Mouse (Mus musculus): ENCODE results near the gene Rnf7. TPM values are rescaled to one million over a fixed set of nuclear protein-coding genes. Genes with fewer than 3 reads are reported as not detected.
A peak's percentile ranks its signal among the peaks of the same experiment; 100 is the strongest.

Gene Rnf7
- polyA plus RNA-seq, 1 experiment from 2014 or later = 301 TPM

- Histone ChIP-seq H3K27me3 (ENCODE audit: control insufficient read depth, insufficient read depth, low read length) (no peaks in the 10 kb centered on the region), H3K36me3 (replicated peaks; ENCODE audit: control insufficient read depth, insufficient read depth, low read depth, low read length) (no peaks in the 10 kb centered on the region), H3K4me2 (ENCODE audit: low read depth, low read length) (no peak overlapping the region), H3K4me1 (ENCODE audit: control insufficient read depth, insufficient read depth, low read length) (no peaks in the 10 kb centered on the region), H3K27ac (replicated peaks; ENCODE audit: low read depth, low read length) (no peak overlapping the region), H3K9me3 (replicated peaks; ENCODE audit: control insufficient read depth, low read length) (no peaks in the 10 kb centered on the region), H3K4me3 (ENCODE audit: low read depth, low read length) (no peak overlapping the region), H3K9ac (replicated peaks; ENCODE audit: low read length) (no peak overlapping the region)
- ATAC-seq (replicated peaks; ENCODE audit: insufficient number of reproducible peaks, low FRiP score, low TSS enrichment, low read depth) = no peak
- no peak for DNase-seq (ENCODE audit: low spot score)
- WGBS = 40% methylated on average over 1 of the region's 1 CpGs
Measured at GRCm38 (mm10) chr9:96461607-96462006, 16.9 kb downstream of the Rnf7 start.

GRCm38 (mm10) chr9:96460117-96460865, 18.2 kb downstream of the Rnf7 start:
- no peak for DNase-seq (ENCODE audit: low spot score)
- Histone ChIP-seq H3K4me3 (ENCODE audit: low read depth, low read length) (no peak overlapping the region), H3K36me3 (replicated peaks; ENCODE audit: control insufficient read depth, insufficient read depth, low read depth, low read length) (no peaks in the 10 kb centered on the region), H3K4me1 (ENCODE audit: control insufficient read depth, insufficient read depth, low read length) (no peaks in the 10 kb centered on the region), H3K27ac (replicated peaks; ENCODE audit: low read depth, low read length) (no peak overlapping the region), H3K9me3 (replicated peaks; ENCODE audit: control insufficient read depth, low read length) (no peaks in the 10 kb centered on the region), H3K4me2 (ENCODE audit: low read depth, low read length) (no peak overlapping the region), H3K9ac (replicated peaks; ENCODE audit: low read length) (no peak overlapping the region), H3K27me3 (ENCODE audit: control insufficient read depth, insufficient read depth, low read length) (no peaks in the 10 kb centered on the region)
- 77% methylated on average over 10 of the region's 10 CpGs for WGBS
- no peak for ATAC-seq (replicated peaks; ENCODE audit: insufficient number of reproducible peaks, low FRiP score, low TSS enrichment, low read depth)

GRCm38 (mm10) chr9:96455618-96456017, 22.9 kb downstream of the Rnf7 start:
- no peaks in the 10 kb centered on the region for H3K4me1 ChIP-seq (ENCODE audit: control insufficient read depth, insufficient read depth, low read length)
- H3K27me3 ChIP-seq (ENCODE audit: control insufficient read depth, insufficient read depth, low read length) = no peaks in the 10 kb centered on the region
- no peak overlapping the region for H3K4me2 ChIP-seq (ENCODE audit: low read depth, low read length)
- H3K36me3 ChIP-seq (replicated peaks; ENCODE audit: control insufficient read depth, insufficient read depth, low read depth, low read length) = no peaks in the 10 kb centered on the region
- H3K4me3 ChIP-seq (ENCODE audit: low read depth, low read length) = no peak overlapping the region
- DNase-seq (ENCODE audit: low spot score) (no peak), ATAC-seq (replicated peaks; ENCODE audit: insufficient number of reproducible peaks, low FRiP score, low TSS enrichment, low read depth) (no peak)
- H3K9ac ChIP-seq (replicated peaks; ENCODE audit: low read length) = no peak overlapping the region
- no peaks in the 10 kb centered on the region for H3K9me3 ChIP-seq (replicated peaks; ENCODE audit: control insufficient read depth, low read length)
- WGBS = 72% methylated on average over 8 of the region's 8 CpGs
- H3K27ac ChIP-seq (replicated peaks; ENCODE audit: low read depth, low read length) = no peak overlapping the region

- Histone ChIP-seq H3K9me3 (replicated peaks; ENCODE audit: control insufficient read depth, low read length) (no peaks in the 10 kb centered on the region), H3K4me2 (ENCODE audit: low read depth, low read length) (no peak overlapping the region), H3K9ac (replicated peaks; ENCODE audit: low read length) (no peak overlapping the region), H3K4me1 (ENCODE audit: control insufficient read depth, insufficient read depth, low read length) (no peaks in the 10 kb centered on the region), H3K4me3 (ENCODE audit: low read depth, low read length) (no peak overlapping the region), H3K36me3 (replicated peaks; ENCODE audit: control insufficient read depth, insufficient read depth, low read depth, low read length) (no peaks in the 10 kb centered on the region), H3K27me3 (ENCODE audit: control insufficient read depth, insufficient read depth, low read length) (no peaks in the 10 kb centered on the region), H3K27ac (replicated peaks; ENCODE audit: low read depth, low read length) (no peak overlapping the region)
- 83% methylated on average over 4 of the region's 4 CpGs for WGBS
- ATAC-seq (replicated peaks; ENCODE audit: insufficient number of reproducible peaks, low FRiP score, low TSS enrichment, low read depth) (no peak), DNase-seq (ENCODE audit: low spot score) (no peak)
Measured at GRCm38 (mm10) chr9:96452956-96453355, 25.5 kb downstream of the Rnf7 start.

- H3K4me3 ChIP-seq (ENCODE audit: low read depth, low read length) = no peak overlapping the region
- H3K4me1 ChIP-seq (ENCODE audit: control insufficient read depth, insufficient read depth, low read length) = no peaks in the 10 kb centered on the region
- no peaks in the 10 kb centered on the region for H3K36me3 ChIP-seq (replicated peaks; ENCODE audit: control insufficient read depth, insufficient read depth, low read depth, low read length)
- H3K9ac ChIP-seq (replicated peaks; ENCODE audit: low read length) = no peak overlapping the region
- 47% methylated on average over 12 of the region's 12 CpGs for WGBS
- H3K9me3 ChIP-seq (replicated peaks; ENCODE audit: control insufficient read depth, low read length) = no peaks in the 10 kb centered on the region
- H3K27me3 ChIP-seq (ENCODE audit: control insufficient read depth, insufficient read depth, low read length) = no peaks in the 10 kb centered on the region
- ATAC-seq (replicated peaks; ENCODE audit: insufficient number of reproducible peaks, low FRiP score, low TSS enrichment, low read depth) = 0 out of 2 replicates have a peak, but pooled peaks have one; percentile 26
- no peak overlapping the region for H3K27ac ChIP-seq (replicated peaks; ENCODE audit: low read depth, low read length)
- H3K4me2 ChIP-seq (ENCODE audit: low read depth, low read length) = no peak overlapping the region
- peak; percentile 25 for DNase-seq (ENCODE audit: low spot score)
Measured at GRCm38 (mm10) chr9:96450900-96451720, 27.4 kb downstream of the Rnf7 start.

- no peaks in the 10 kb centered on the region for H3K9me3 ChIP-seq (replicated peaks; ENCODE audit: control insufficient read depth, low read length)
- H3K9ac ChIP-seq (replicated peaks; ENCODE audit: low read length) = no peak overlapping the region
- H3K27me3 ChIP-seq (ENCODE audit: control insufficient read depth, insufficient read depth, low read length) = no peaks in the 10 kb centered on the region
- no peaks in the 10 kb centered on the region for H3K36me3 ChIP-seq (replicated peaks; ENCODE audit: control insufficient read depth, insufficient read depth, low read depth, low read length)
- no peak overlapping the region for H3K27ac ChIP-seq (replicated peaks; ENCODE audit: low read depth, low read length)
- ATAC-seq (replicated peaks; ENCODE audit: insufficient number of reproducible peaks, low FRiP score, low TSS enrichment, low read depth) (no peak), DNase-seq (ENCODE audit: low spot score) (no peak)
- 89% methylated on average over 9 of the region's 9 CpGs for WGBS
- no peak overlapping the region for H3K4me2 ChIP-seq (ENCODE audit: low read depth, low read length)
- no peaks in the 10 kb centered on the region for H3K4me1 ChIP-seq (ENCODE audit: control insufficient read depth, insufficient read depth, low read length)
- no peak overlapping the region for H3K4me3 ChIP-seq (ENCODE audit: low read depth, low read length)
Measured at GRCm38 (mm10) chr9:96449514-96449913, 29.0 kb downstream of the Rnf7 start.

- Histone ChIP-seq H3K36me3 (replicated peaks; ENCODE audit: control insufficient read depth, insufficient read depth, low read depth, low read length) (no peaks in the 10 kb centered on the region), H3K4me3 (ENCODE audit: low read depth, low read length) (no peak overlapping the region), H3K4me2 (ENCODE audit: low read depth, low read length) (no peak overlapping the region), H3K9ac (replicated peaks; ENCODE audit: low read length) (no peak overlapping the region), H3K27ac (replicated peaks; ENCODE audit: low read depth, low read length) (no peak overlapping the region), H3K4me1 (ENCODE audit: control insufficient read depth, insufficient read depth, low read length) (no peaks in the 10 kb centered on the region), H3K27me3 (ENCODE audit: control insufficient read depth, insufficient read depth, low read length) (no peaks in the 10 kb centered on the region), H3K9me3 (replicated peaks; ENCODE audit: control insufficient read depth, low read length) (no peaks in the 10 kb centered on the region)
- DNase-seq (ENCODE audit: low spot score) (no peak), ATAC-seq (replicated peaks; ENCODE audit: insufficient number of reproducible peaks, low FRiP score, low TSS enrichment, low read depth) (no peak)
- WGBS = 76% methylated on average over 4 of the region's 4 CpGs
Measured at GRCm38 (mm10) chr9:96445351-96445750, 33.1 kb downstream of the Rnf7 start.

- no peak overlapping the region for H3K4me3 ChIP-seq (ENCODE audit: low read depth, low read length)
- ATAC-seq (replicated peaks; ENCODE audit: insufficient number of reproducible peaks, low FRiP score, low TSS enrichment, low read depth) (no peak), DNase-seq (ENCODE audit: low spot score) (no peak)
- no peak overlapping the region for H3K9ac ChIP-seq (replicated peaks; ENCODE audit: low read length)
- no peaks in the 10 kb centered on the region for H3K4me1 ChIP-seq (ENCODE audit: control insufficient read depth, insufficient read depth, low read length)
- H3K27me3 ChIP-seq (ENCODE audit: control insufficient read depth, insufficient read depth, low read length) = peaks cover 3% of the 10 kb centered on the region
- H3K36me3 ChIP-seq (replicated peaks; ENCODE audit: control insufficient read depth, insufficient read depth, low read depth, low read length) = no peaks in the 10 kb centered on the region
- H3K4me2 ChIP-seq (ENCODE audit: low read depth, low read length) = no peak overlapping the region
- 26% methylated on average over 10 of the region's 10 CpGs for WGBS
- no peaks in the 10 kb centered on the region for H3K9me3 ChIP-seq (replicated peaks; ENCODE audit: control insufficient read depth, low read length)
- no peak overlapping the region for H3K27ac ChIP-seq (replicated peaks; ENCODE audit: low read depth, low read length)
Measured at GRCm38 (mm10) chr9:96442081-96442480, 36.4 kb downstream of the Rnf7 start.

All from embryonic facial prominence, embryonic 11.5 days (tissue).